Mouse (Mus musculus) kidney, postnatal 4 days (tissue): ENCODE results near the gene Ces1g.

ENCODE experiments used
- DNase-seq, 2 experiments: peaks; one replicate each; pipeline ENCODE4 v3.0.0; 2021; ENCODE audit warnings: mixed read lengths in 2 of 2

Ces1g gene

GRCm38 (mm10) chr8:93337207-93337606 is at the start of gene Ces1g:
Gene Ces1g, minus strand, starts transcription at chr8:93337308.
- DNase-seq, result no peak

GRCm38 (mm10) chr8:93379625-93380024 is 42.5 kb upstream of the Ces1g start, which contains the start of gene Ces1h:
Gene Ces1h, minus strand, starts transcription at chr8:93379725.
- no peak for DNase-seq

GRCm38 (mm10) chr8:93369481-93369880 is 32.4 kb upstream of the Ces1g start:
- DNase-seq, result no peak

GRCm38 (mm10) chr8:93360113-93360512 is 23.0 kb upstream of the Ces1g start:
- DNase-seq, result peak; percentile 42 to 49

GRCm38 (mm10) chr8:93339531-93339930 is 2.4 kb upstream of the Ces1g start:
- no peak for DNase-seq

GRCm38 (mm10) chr8:93332703-93333102 is 4.4 kb downstream of the Ces1g start:
- DNase-seq, result no peak

- no peak for DNase-seq
Measured at GRCm38 (mm10) chr8:93331151-93331550, 6.0 kb downstream of the Ces1g start.

- no peak for DNase-seq
Measured at GRCm38 (mm10) chr8:93325123-93325522, 12.0 kb downstream of the Ces1g start.

- DNase-seq, result no peak
Measured at GRCm38 (mm10) chr8:93317031-93317430, 20.1 kb downstream of the Ces1g start.

- no peak for DNase-seq
Measured at GRCm38 (mm10) chr8:93315557-93315956, 21.6 kb downstream of the Ces1g start.

GRCm38 (mm10) chr8:93283896-93284295 is 53.2 kb downstream of the Ces1g start:
- no peak for DNase-seq

- no peak for DNase-seq
Measured at GRCm38 (mm10) chr8:93282349-93282748, 54.8 kb downstream of the Ces1g start.

GRCm38 (mm10) chr8:93279556-93279955 is 57.6 kb downstream of the Ces1g start, which contains the start of gene Ces1f:
Gene Ces1f, minus strand, starts transcription at chr8:93279747.
- no peak for DNase-seq

- DNase-seq, result no peak
Measured at GRCm38 (mm10) chr8:93278176-93278805, 58.8 kb downstream of the Ces1g start.

GRCm38 (mm10) chr8:93274609-93275008 is 62.5 kb downstream of the Ces1g start:
- DNase-seq, result no peak

GRCm38 (mm10) chr8:93273321-93273720 is 63.8 kb downstream of the Ces1g start:
- no peak for DNase-seq

GRCm38 (mm10) chr8:93272686-93273085 is 64.4 kb downstream of the Ces1g start:
- peak; percentile 12 to 14 for DNase-seq

GRCm38 (mm10) chr8:93261436-93261835 is 75.7 kb downstream of the Ces1g start:
- DNase-seq, result peak; percentile 8 to 15

GRCm38 (mm10) chr8:93252400-93252925 is 84.6 kb downstream of the Ces1g start:
- no peak for DNase-seq
